Mouse (Mus musculus) neural tube, embryonic 14.5 days (tissue): Measurements from ENCODE around the gene Il1rl1. TPM values are rescaled to one million over a fixed set of nuclear protein-coding genes. Genes with fewer than 3 reads are reported as not detected.

Experiments used
- ATAC-seq: fragments of 200-750 bp; cut with Nextera tagmentation; 2 replicates; pipeline ENCODE4 v1.8.0; 2017; ENCODE audit warnings: low read depth, mild to moderate bottlenecking, moderate TSS enrichment, moderate library complexity
- H3K27ac ChIP-seq: fragments of 300-500 bp; sonication (generic); 2 replicates; pipeline ENCODE4 v1.5.1; 2014; ENCODE audit warnings: low read depth, mild to moderate bottlenecking, control low read depth, low read length, moderate library complexity, mixed read lengths
- H3K27me3 ChIP-seq: fragments of 300-500 bp; sonication (generic); 2 replicates; pipeline ENCODE4 v1.6.1; 2014; ENCODE audit warnings: low read length; ENCODE audit not compliant: control insufficient read depth, insufficient read depth
- H3K36me3 ChIP-seq: fragments of 300-500 bp; sonication (generic); 2 replicates; pipeline ENCODE4 v1.6.1; 2014; ENCODE audit warnings: low read length, mixed read lengths; ENCODE audit not compliant: control insufficient read depth, insufficient read depth
- H3K4me1 ChIP-seq: fragments of 300-500 bp; sonication (generic); 2 replicates; pipeline ENCODE4 v1.6.1; 2014; ENCODE audit warnings: low read length; ENCODE audit not compliant: control insufficient read depth, insufficient read depth
- H3K4me2 ChIP-seq: fragments of 300-500 bp; sonication (generic); 2 replicates; pipeline ENCODE4 v1.6.1; 2014; ENCODE audit warnings: mild to moderate bottlenecking, low read depth, low read length, control low read depth
- H3K4me3 ChIP-seq: fragments of 300-500 bp; sonication (generic); 2 replicates; pipeline ENCODE4 v1.5.1; 2014; ENCODE audit warnings: low read depth, low read length, control low read depth, mixed read lengths
- H3K9ac ChIP-seq: fragments of 300-500 bp; sonication (generic); replicated peaks from 2 replicates; pipeline ENCODE4 v1.6.1; 2014; ENCODE audit warnings: low read depth, mild to moderate bottlenecking, control low read depth, low read length, mixed read lengths
- H3K9me3 ChIP-seq: fragments of 300-500 bp; sonication (generic); 2 replicates; pipeline ENCODE4 v1.6.1; 2016; ENCODE audit warnings: low read length; ENCODE audit not compliant: control insufficient read depth
- WGBS: fragments of 180-500 bp; shearing (Covaris S2); extraction: QIAGEN DNeasy Blood & Tissue Kit; methylation state at CpG from one replicate; pipeline ENCODE4 v1.1.7; 2014; 5-methylcytosine and 5-hydroxymethylcytosine counted together
- polyA plus RNA-seq: library from polyadenylated mRNA; unstranded; fragments of >200 nt; fragmentation: Nextera tagmentation; extraction: Ambion mirVana; gene quantifications from 2 replicates; pipeline ENCODE4 v1.2.1, GENCODE M21; 2014

Il1rl1 gene
- polyA plus RNA-seq = 0.06 TPM in 1 of 2 replicates, not detected in the other

- no peak within 1 kb of the TSS for H3K9ac ChIP-seq
- ATAC-seq = no peak
- no peaks in the 10 kb centered on the region for H3K9me3 ChIP-seq
- H3K4me1 ChIP-seq = no peaks in the 10 kb centered on the region
- H3K27me3 ChIP-seq = no peaks in the 10 kb centered on the region
- no peak within 1 kb of the TSS for H3K4me2 ChIP-seq
- H3K4me3 ChIP-seq = no peak within 1 kb of the TSS
- H3K36me3 ChIP-seq = no peaks in the 10 kb centered on the region
- H3K27ac ChIP-seq = no peak within 1 kb of the TSS
- 80% methylated on average over 5 of the region's 5 CpGs for WGBS
These were observed at the start of gene Il1rl1 for GRCm38 (mm10) chr1:40428910-40429675. Il1rl1 (plus strand) TSS chr1:40429570.

- Histone ChIP-seq H3K4me2 (no peak overlapping the region), H3K27me3 (no peaks in the 10 kb centered on the region), H3K9me3 (no peaks in the 10 kb centered on the region), H3K9ac (no peak overlapping the region), H3K4me1 (no peaks in the 10 kb centered on the region), H3K27ac (no peak overlapping the region), H3K4me3 (no peak overlapping the region), H3K36me3 (no peaks in the 10 kb centered on the region)
- WGBS = 67% methylated on average over 6 of the region's 6 CpGs
- no peak for ATAC-seq
These were observed 49.3 kb upstream of the Il1rl1 start for GRCm38 (mm10) chr1:40380111-40380510.

GRCm38 (mm10) chr1:40380990-40381389 lies 48.4 kb upstream of the Il1rl1 start:
- no peak overlapping the region for H3K4me2 ChIP-seq
- H3K4me3 ChIP-seq = no peak overlapping the region
- H3K9ac ChIP-seq = no peak overlapping the region
- H3K27me3 ChIP-seq = no peaks in the 10 kb centered on the region
- no peaks in the 10 kb centered on the region for H3K36me3 ChIP-seq
- no peaks in the 10 kb centered on the region for H3K4me1 ChIP-seq
- no peak for ATAC-seq
- WGBS = 86% methylated on average over 11 of the region's 11 CpGs
- H3K27ac ChIP-seq = no peak overlapping the region
- no peaks in the 10 kb centered on the region for H3K9me3 ChIP-seq

- Histone ChIP-seq H3K4me3 (no peak overlapping the region), H3K27me3 (no peaks in the 10 kb centered on the region), H3K4me1 (no peaks in the 10 kb centered on the region), H3K27ac (no peak overlapping the region), H3K9ac (no peak overlapping the region), H3K4me2 (no peak overlapping the region), H3K36me3 (no peaks in the 10 kb centered on the region), H3K9me3 (no peaks in the 10 kb centered on the region)
- no peak for ATAC-seq
- WGBS = 89% methylated on average over 5 of the region's 5 CpGs
These were observed 46.5 kb upstream of the Il1rl1 start for GRCm38 (mm10) chr1:40382841-40383240.

- Histone ChIP-seq H3K9ac (no peak overlapping the region), H3K4me1 (no peaks in the 10 kb centered on the region), H3K4me3 (no peak overlapping the region), H3K36me3 (no peaks in the 10 kb centered on the region), H3K9me3 (no peaks in the 10 kb centered on the region), H3K27ac (no peak overlapping the region), H3K27me3 (no peaks in the 10 kb centered on the region), H3K4me2 (no peak overlapping the region)
- 93% methylated on average over 8 of the region's 8 CpGs for WGBS
- ATAC-seq = no peak
These were observed 44.3 kb upstream of the Il1rl1 start for GRCm38 (mm10) chr1:40384931-40385545.

GRCm38 (mm10) chr1:40391374-40391773 lies 38.0 kb upstream of the Il1rl1 start:
- Histone ChIP-seq H3K27ac (no peak overlapping the region), H3K4me3 (no peak overlapping the region), H3K4me2 (no peak overlapping the region), H3K27me3 (no peaks in the 10 kb centered on the region), H3K9ac (no peak overlapping the region), H3K36me3 (no peaks in the 10 kb centered on the region), H3K4me1 (no peaks in the 10 kb centered on the region), H3K9me3 (no peaks in the 10 kb centered on the region)
- 92% methylated on average over 3 of the region's 3 CpGs for WGBS
- ATAC-seq = no peak

GRCm38 (mm10) chr1:40392535-40392934 lies 36.8 kb upstream of the Il1rl1 start:
- no peaks in the 10 kb centered on the region for H3K27me3 ChIP-seq
- H3K4me3 ChIP-seq = no peak overlapping the region
- H3K27ac ChIP-seq = no peak overlapping the region
- ATAC-seq = no peak
- H3K36me3 ChIP-seq = no peaks in the 10 kb centered on the region
- no peaks in the 10 kb centered on the region for H3K4me1 ChIP-seq
- H3K9ac ChIP-seq = no peak overlapping the region
- H3K9me3 ChIP-seq = no peaks in the 10 kb centered on the region
- H3K4me2 ChIP-seq = no peak overlapping the region
- WGBS = 90% methylated on average over 6 of the region's 6 CpGs

- no peak for ATAC-seq
- no peak overlapping the region for H3K4me2 ChIP-seq
- H3K27ac ChIP-seq = no peak overlapping the region
- H3K36me3 ChIP-seq = no peaks in the 10 kb centered on the region
- H3K27me3 ChIP-seq = no peaks in the 10 kb centered on the region
- no peaks in the 10 kb centered on the region for H3K4me1 ChIP-seq
- no peak overlapping the region for H3K9ac ChIP-seq
- no peaks in the 10 kb centered on the region for H3K9me3 ChIP-seq
- 90% methylated on average over 7 of the region's 7 CpGs for WGBS
- H3K4me3 ChIP-seq = no peak overlapping the region
These were observed 36.2 kb upstream of the Il1rl1 start for GRCm38 (mm10) chr1:40393214-40393613.

- Histone ChIP-seq H3K4me1 (no peaks in the 10 kb centered on the region), H3K27ac (no peak overlapping the region), H3K9me3 (no peaks in the 10 kb centered on the region), H3K27me3 (no peaks in the 10 kb centered on the region), H3K9ac (no peak overlapping the region), H3K4me3 (no peak overlapping the region), H3K4me2 (no peak overlapping the region), H3K36me3 (no peaks in the 10 kb centered on the region)
- WGBS = 96% methylated on average over 6 of the region's 6 CpGs
- no peak for ATAC-seq
These were observed 29.7 kb upstream of the Il1rl1 start for GRCm38 (mm10) chr1:40399639-40400038.
